Mouse (Mus musculus) CH12.LX (cell line): ENCODE results near the gene Abhd14a. TPM values are rescaled to one million over a fixed set of nuclear protein-coding genes. Genes with fewer than 3 reads are reported as not detected.
A peak's percentile ranks its signal among the peaks of the same experiment; 100 is the strongest.

Source experiments
- DNase-seq: peaks from one replicate; pipeline ENCODE4 v3.0.0-alpha.2; 2013; ENCODE audit errors: extremely low read depth
- H3K27ac ChIP-seq: 2 replicates; pipeline ENCODE4 v1.5.1; 2012; ENCODE audit warnings: low read depth, mild to moderate bottlenecking, control low read depth, moderate library complexity; ENCODE audit not compliant: insufficient read depth
- H3K27me3 ChIP-seq: replicated peaks from 2 replicates; pipeline ENCODE3; 2012; ENCODE audit warnings: inconsistent platforms
- H3K36me3 ChIP-seq, 2 experiments: replicated peaks in 1 of 2; 2 replicates each; pipeline versions ENCODE3 to v1.6.1; 2012; ENCODE audit warnings: inconsistent platforms in 1 of 2, low read length in 1 of 2, mild to moderate bottlenecking in 1 of 2, mixed read lengths in 1 of 2, moderate library complexity in 1 of 2; ENCODE audit not compliant: control insufficient read depth in 1 of 2, insufficient read depth in 1 of 2
- H3K4me1 ChIP-seq, 2 experiments: 2 replicates each; pipeline ENCODE4 v1.6.1; 2012; ENCODE audit warnings: inconsistent platforms in 1 of 2, moderate library complexity in 1 of 2; ENCODE audit not compliant: insufficient read depth in 2 of 2, control insufficient read depth in 1 of 2
- H3K4me2 ChIP-seq: 2 replicates; pipeline ENCODE4 v1.6.1; 2012; ENCODE audit warnings: low read depth, mild to moderate bottlenecking, control low read depth; ENCODE audit not compliant: poor library complexity, insufficient read depth, severe bottlenecking
- H3K4me3 ChIP-seq, 3 experiments: fragments of 150-350 bp in 1 of 3; sonication (generic) in 1 of 3; replicated peaks in 1 of 3; 2 replicates each; pipeline versions ENCODE3 to v1.5.1; 2011 to 2012; ENCODE audit warnings: low read depth in 2 of 3, low read length in 2 of 3, mild to moderate bottlenecking in 2 of 3, moderate library complexity in 2 of 3, control low read depth in 1 of 3, improper control_type of control experiment in 1 of 3, inconsistent platforms in 1 of 3, mixed read lengths in 1 of 3; ENCODE audit not compliant: poor library complexity in 1 of 3
- H3K79me2 ChIP-seq: replicated peaks from 2 replicates; pipeline ENCODE4 v1.6.1; 2012; ENCODE audit warnings: mild to moderate bottlenecking, moderate library complexity; ENCODE audit not compliant: control insufficient read depth, poor library complexity, insufficient read depth, severe bottlenecking; ENCODE audit errors: extremely low read depth
- H3K9ac ChIP-seq: 2 replicates; pipeline ENCODE4 v1.6.1; 2012; ENCODE audit warnings: low read depth, mild to moderate bottlenecking, control low read depth, moderate library complexity; ENCODE audit not compliant: insufficient read depth
- H3K9me3 ChIP-seq: replicated peaks from 2 replicates; pipeline ENCODE3; 2012; ENCODE audit warnings: low read length, inconsistent platforms, mixed read lengths
- CHD1 ChIP-seq: IDR thresholded peaks from 2 replicates; pipeline ENCODE4 v1.6.1; 2012; ENCODE audit warnings: low read depth, low read length, improper control_type of control experiment, inconsistent platforms
- CHD2 ChIP-seq: IDR thresholded peaks from 2 replicates; pipeline ENCODE4 v1.6.1; 2011; ENCODE audit warnings: low read length, improper control_type of control experiment
- E2F4 ChIP-seq: IDR thresholded peaks from 2 replicates; pipeline ENCODE4 v1.6.1; 2011; ENCODE audit warnings: low read depth, low read length, improper control_type of control experiment; ENCODE audit not compliant: insufficient replicate concordance
- ELF1 ChIP-seq: IDR thresholded peaks from 2 replicates; pipeline ENCODE4 v1.6.1; 2014; ENCODE audit warnings: low read depth, mild to moderate bottlenecking, inconsistent platforms, low read length, improper control_type of control experiment
- HCFC1 ChIP-seq: IDR thresholded peaks from 2 replicates; pipeline ENCODE4 v1.6.1; 2012; ENCODE audit warnings: low read depth, mild to moderate bottlenecking, inconsistent platforms, low read length, improper control_type of control experiment
- IRF4 ChIP-seq: IDR thresholded peaks from 2 replicates; pipeline ENCODE4 v1.6.1; 2014; ENCODE audit warnings: low read depth, mild to moderate bottlenecking, inconsistent platforms, low read length, improper control_type of control experiment
- KAT2A ChIP-seq: IDR thresholded peaks from 2 replicates; pipeline ENCODE4 v1.6.1; 2012; ENCODE audit warnings: low read length, improper control_type of control experiment, inconsistent platforms; ENCODE audit not compliant: insufficient replicate concordance
- MAX ChIP-seq: IDR thresholded peaks from 2 replicates; pipeline ENCODE4 v1.6.1; 2011; ENCODE audit warnings: low read length, improper control_type of control experiment
- MAZ ChIP-seq: IDR thresholded peaks from 2 replicates; pipeline ENCODE4 v1.6.1; 2012; ENCODE audit warnings: low read depth, mild to moderate bottlenecking, inconsistent platforms, low read length, improper control_type of control experiment, moderate library complexity
- MEF2A ChIP-seq: IDR thresholded peaks from 2 replicates; pipeline ENCODE4 v1.6.1; 2014; ENCODE audit warnings: low read depth, mild to moderate bottlenecking, inconsistent platforms, low read length, improper control_type of control experiment, borderline replicate concordance
- MYC ChIP-seq: IDR thresholded peaks from 2 replicates; pipeline ENCODE4 v1.6.1; 2011; ENCODE audit warnings: low read depth, mild to moderate bottlenecking, improper control_type of control experiment, low read length
- NELFE ChIP-seq: IDR thresholded peaks from 2 replicates; pipeline ENCODE4 v1.6.1; 2011; ENCODE audit warnings: low read depth, low read length, improper control_type of control experiment
- POLR2A ChIP-seq: IDR thresholded peaks from 2 replicates; pipeline ENCODE4 v1.6.1; 2011; ENCODE audit warnings: low read depth, mild to moderate bottlenecking, improper control_type of control experiment, low read length
- POLR2AphosphoS2 ChIP-seq: IDR thresholded peaks from 2 replicates; pipeline ENCODE4 v1.6.1; 2011; ENCODE audit warnings: low read depth, low read length, improper control_type of control experiment
- TBP ChIP-seq: conservative IDR thresholded peaks from 2 replicates; pipeline ENCODE4 v1.6.1; 2011; ENCODE audit warnings: low read depth, low read length, improper control_type of control experiment
- TCF12 ChIP-seq: IDR thresholded peaks from 2 replicates; pipeline ENCODE4 v1.6.1; 2014; ENCODE audit warnings: low read depth, mild to moderate bottlenecking, inconsistent platforms, low read length, improper control_type of control experiment
- UBTF ChIP-seq: IDR thresholded peaks from 2 replicates; pipeline ENCODE4 v1.6.1; 2012; ENCODE audit warnings: low read depth, mild to moderate bottlenecking, inconsistent platforms, low read length, improper control_type of control experiment, moderate library complexity
- ZNF384 ChIP-seq: IDR thresholded peaks from 2 replicates; pipeline ENCODE4 v1.6.1; 2012; ENCODE audit warnings: low read depth, low read length, improper control_type of control experiment, inconsistent platforms
- dilution Hi-C: fragments of 300-500 bp; cut with MboI; formaldehyde crosslinking; loops from 2 replicates; pipeline ENCODE4 v1.14.3; 2020; ENCODE audit warnings: low sequenced_read_pairs; ENCODE audit not compliant: extremely low pct_unique_long_range_greater_than_20kb, extremely low pct_ligation_motif_present
- in situ Hi-C: fragments of 300-500 bp; cut with MboI; formaldehyde crosslinking; loops from 3 replicates; pipeline ENCODE4 v1.14.3; 2019; ENCODE audit warnings: low sequenced_read_pairs, low pct_ligation_motif_present, low pct_unique_long_range_greater_than_20kb, mixed read lengths
- polyA plus RNA-seq: library from polyadenylated mRNA; unstranded; fragments of >175 nt; gene quantifications from 2 replicates; pipeline ENCODE4 v1.2.1, GENCODE M21; 2012; ENCODE audit warnings: low read depth; ENCODE audit not compliant: insufficient read length
- total RNA-seq, 2 experiments: library from RNA; depleted of rRNA; stranded (reverse); fragments of 300-350 nt in 1 of 2; fragments of >200 nt in 1 of 2; gene quantifications; 2 replicates each; pipeline ENCODE4 v1.2.3; 2012 to 2014

Gene Abhd14a
- total and polyA plus RNA-seq, 3 experiments, result 18.2 to 23.3 (median 20.4) TPM

- H3K79me2 ChIP-seq, result peaks cover 27% of the 10 kb centered on the region
- DNase-seq, result no peak
- in situ Hi-C loops, result no loop called here
- H3K4me1 ChIP-seq, result peaks cover 2 to 26% of the 10 kb centered on the region in 2 experiments; a peak in 3 of 4 replicates
- H3K4me2 ChIP-seq, result peak overlapping the region; percentile 85; the same call in 1 of the 2 replicates
- H3K27ac ChIP-seq, result peak overlapping the region; percentile 81
- no peaks in the 10 kb centered on the region for H3K9me3 ChIP-seq
- TF ChIP-seq POLR2AphosphoS2, result no peak
- 0 out of 2 replicates have a peak, but pooled peaks have one; percentile 77 for TF ChIP-seq CHD1
- H3K9ac ChIP-seq, result peak overlapping the region; percentile 100
- peak overlapping the region; percentile 81 to 100 (median 95) for H3K4me3 ChIP-seq
- H3K36me3 ChIP-seq, result peaks cover 43 to 47% of the 10 kb centered on the region in 2 experiments
- no peaks in the 10 kb centered on the region for H3K27me3 ChIP-seq
- dilution Hi-C loops, result no loop called here
These were observed 17.5 kb downstream of the Abhd14a start for GRCm38 (mm10) chr9:106430015-106430264.

GRCm38 (mm10) chr9:106429221-106430014 is 18.1 kb downstream of the Abhd14a start, which contains the start of gene Rpl29:
Gene Rpl29, plus strand, starts transcription at chr9:106429454.
- in situ Hi-C loops (no loop called here), dilution Hi-C loops (no loop called here)
- peak; percentile 87; the same call in 1 of the 2 replicates for TF ChIP-seq MYC
- no peak; the same call in none of the 2 replicates for TF ChIP-seq MEF2A
- TF ChIP-seq HCFC1, result peak; percentile 93
- TF ChIP-seq MAX, result peak; percentile 84; the same call in 1 of the 2 replicates
- peak; percentile 95 for TF ChIP-seq NELFE
- TF ChIP-seq TCF12, result peak; percentile 97
- TF ChIP-seq ZNF384, result no peak
- TF ChIP-seq UBTF, result no peak
- peak; percentile 70 for TF ChIP-seq IRF4
- peak; percentile 52; the same call in 1 of the 2 replicates for TF ChIP-seq CHD2
- TF ChIP-seq POLR2AphosphoS2, result peak; percentile 85; the same call in 1 of the 2 replicates
- peak; percentile 96 for TF ChIP-seq TBP
- peak; percentile 76; the same call in 1 of the 2 replicates for TF ChIP-seq MAZ
- no peak; the same call in 1 of the 2 replicates for TF ChIP-seq E2F4
- TF ChIP-seq KAT2A, result peak; percentile 95
- TF ChIP-seq ELF1, result peak; percentile 92
- peak; percentile 92 for TF ChIP-seq POLR2A
- Histone ChIP-seq H3K27ac (peak within 1 kb of the TSS; percentile 81), H3K4me1 (peaks cover 2 to 23% of the 10 kb centered on the region in 2 experiments; a peak in 3 of 4 replicates), H3K27me3 (no peaks in the 10 kb centered on the region), H3K9me3 (no peaks in the 10 kb centered on the region), H3K4me3 (peak within 1 kb of the TSS; percentile 81 to 100 (median 95)), H3K36me3 (peaks cover 40 to 42% of the 10 kb centered on the region in 2 experiments), H3K4me2 (peak within 1 kb of the TSS; percentile 97), H3K9ac (peak within 1 kb of the TSS; percentile 100), H3K79me2 (peaks cover 27% of the 10 kb centered on the region)
- peak; percentile 99 for DNase-seq
